Mouse (Mus musculus) kidney, postnatal 10 days (tissue): ENCODE measurements around the gene D930048N14Rik.
"Not testable (repeated sequence)": the region's sequence is repeated elsewhere in the genome, so short reads cannot be mapped to it uniquely, and the experiment has no call there.

Experiments
- DNase-seq: peaks from one replicate; pipeline ENCODE4 v3.0.0; 2021; ENCODE audit warnings: mixed read lengths

The D930048N14Rik gene

GRCm38 (mm10) chr11:51654891-51655290 is 4.1 kb downstream of the D930048N14Rik start:
- DNase-seq, result no peak

DNA sequence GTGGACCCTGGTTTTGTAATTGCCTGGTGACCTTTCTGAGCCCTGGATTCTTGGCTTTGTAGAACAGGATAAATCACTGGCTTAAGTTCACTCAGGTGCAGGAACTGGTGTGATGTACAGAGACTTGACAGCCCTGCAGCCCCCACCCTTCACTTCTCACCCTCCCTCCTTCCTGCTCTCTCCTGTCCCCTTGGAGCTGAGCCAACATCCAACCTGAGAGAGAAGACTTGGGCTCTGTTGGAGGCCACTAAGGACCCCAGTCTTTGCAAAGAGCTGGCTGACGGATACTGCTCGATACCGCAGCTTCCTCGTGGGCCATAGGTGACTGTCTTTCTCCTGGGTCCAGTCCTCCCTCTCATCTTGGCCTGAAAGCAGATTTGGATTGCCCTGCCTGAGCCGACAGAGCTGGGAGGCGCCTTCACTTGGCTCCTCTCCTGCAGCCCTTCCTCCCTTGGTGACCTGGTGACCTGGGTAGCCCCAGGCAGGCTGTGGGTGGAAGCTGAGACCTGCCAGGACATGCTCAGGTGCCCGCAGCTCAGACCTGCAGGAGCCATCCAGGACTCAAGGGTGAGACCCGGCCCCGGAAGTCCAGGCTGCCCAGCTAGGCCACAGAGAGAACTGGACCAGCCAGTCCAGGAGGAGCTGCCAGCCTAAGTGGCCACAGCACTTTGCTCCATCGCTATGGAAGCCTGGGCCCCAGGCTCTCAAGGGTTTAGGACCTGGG is 6.2 kb downstream of the D930048N14Rik start:
- peak; percentile 66 for DNase-seq

DNA sequence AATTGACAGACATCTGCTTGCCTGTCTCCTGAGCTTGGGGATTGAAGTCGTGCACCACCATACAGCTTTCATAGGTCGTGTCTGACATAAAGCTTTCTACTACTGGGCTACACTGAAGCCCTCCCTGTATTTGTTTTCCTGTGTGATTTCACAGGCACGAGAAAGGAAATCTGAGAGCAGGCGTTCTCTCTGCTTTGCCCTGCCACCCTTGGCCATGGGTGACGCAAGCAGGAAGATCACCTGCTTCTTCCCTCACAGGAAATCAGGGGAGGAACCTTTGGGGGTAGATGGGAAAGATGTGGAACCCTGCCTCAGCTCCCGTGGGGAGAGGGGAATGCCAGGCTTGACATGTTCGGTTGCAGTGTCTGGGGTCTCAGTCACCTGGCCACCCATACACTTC is 7.5 kb downstream of the D930048N14Rik start:
- DNase-seq, result peak; percentile 39

DNA sequence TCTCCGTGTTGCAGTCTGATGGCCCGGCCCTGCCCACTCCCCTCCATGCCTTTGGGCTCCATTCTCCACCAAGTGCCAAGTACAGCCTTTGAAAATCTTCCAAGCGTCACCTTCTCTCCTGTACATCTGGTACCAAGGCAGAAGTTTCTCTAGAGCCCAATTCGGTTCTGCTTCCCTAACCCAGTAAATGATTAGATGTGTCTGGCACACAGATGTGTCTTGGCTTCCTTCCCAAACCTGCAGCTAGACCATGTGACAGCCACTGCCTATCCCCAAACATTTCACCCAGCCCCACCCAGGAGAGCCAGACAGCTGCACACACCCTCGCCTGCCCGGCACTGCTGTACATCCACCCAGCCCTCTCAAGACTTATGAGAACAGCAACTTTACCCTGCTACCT is 8.0 kb downstream of the D930048N14Rik start:
- peak; percentile 73 for DNase-seq

- no peak for DNase-seq
These were observed 11.2 kb downstream of the D930048N14Rik start for GRCm38 (mm10) chr11:51661867-51662365.

DNA sequence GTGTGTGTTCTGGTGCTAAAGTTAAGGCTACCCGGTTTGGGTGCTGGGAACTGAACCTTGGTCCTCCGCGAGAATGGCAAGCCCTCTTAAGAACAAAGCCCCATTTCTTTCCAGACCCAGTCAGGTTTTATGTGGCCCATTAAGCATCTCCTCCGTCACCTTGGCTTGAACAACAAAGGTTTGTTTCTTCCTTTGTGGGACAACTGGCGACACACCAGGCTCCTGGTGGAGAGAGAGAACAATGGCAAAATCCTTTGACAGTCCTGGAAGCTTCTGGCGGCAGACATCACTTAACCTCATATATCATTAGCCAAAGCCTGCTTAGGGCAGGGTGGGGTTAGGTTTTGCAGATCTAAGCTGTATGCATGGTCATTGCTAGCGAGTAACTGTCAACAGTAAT is 11.9 kb downstream of the D930048N14Rik start:
- DNase-seq, result no peak

DNA sequence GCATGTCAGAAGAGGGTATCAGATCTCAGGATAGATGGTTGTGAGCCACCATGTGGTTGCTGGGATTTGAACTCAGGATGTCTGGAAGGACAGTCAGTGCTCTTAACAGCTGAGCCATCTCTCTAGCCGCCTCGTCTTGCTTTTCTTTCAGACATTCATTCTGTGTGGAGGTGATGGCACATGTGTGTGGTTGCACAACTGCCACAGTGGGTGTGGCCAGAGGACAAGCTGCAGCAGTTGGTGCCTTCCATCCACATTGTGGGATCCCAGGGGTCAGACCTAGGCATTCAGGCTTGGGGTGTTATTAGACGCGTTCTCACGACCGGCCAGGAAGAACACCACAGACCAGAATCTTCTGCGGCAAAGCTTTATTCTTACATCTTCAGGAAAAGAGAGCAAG is 14.0 kb downstream of the D930048N14Rik start:
- not testable (repeated sequence) for DNase-seq

DNA sequence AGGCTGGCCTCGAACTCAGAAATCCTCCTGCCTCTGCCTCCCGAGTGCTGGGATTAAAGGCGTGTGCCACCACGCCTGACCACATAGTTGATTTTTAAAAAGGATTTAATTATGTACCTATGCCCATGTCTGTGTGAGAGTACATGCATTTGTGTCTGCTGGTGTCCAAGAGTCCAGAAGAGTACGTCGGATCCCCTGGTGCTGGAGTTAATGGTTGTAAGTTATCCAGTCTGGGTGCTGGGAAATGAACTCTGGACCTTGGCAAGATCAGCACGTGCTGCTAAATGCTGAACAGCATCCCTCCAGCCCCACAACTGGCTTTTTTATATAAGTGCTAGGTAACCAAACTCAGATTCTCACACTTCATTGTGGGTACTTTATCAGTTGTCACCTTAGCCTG is 20.1 kb downstream of the D930048N14Rik start:
- no peak for DNase-seq

DNA sequence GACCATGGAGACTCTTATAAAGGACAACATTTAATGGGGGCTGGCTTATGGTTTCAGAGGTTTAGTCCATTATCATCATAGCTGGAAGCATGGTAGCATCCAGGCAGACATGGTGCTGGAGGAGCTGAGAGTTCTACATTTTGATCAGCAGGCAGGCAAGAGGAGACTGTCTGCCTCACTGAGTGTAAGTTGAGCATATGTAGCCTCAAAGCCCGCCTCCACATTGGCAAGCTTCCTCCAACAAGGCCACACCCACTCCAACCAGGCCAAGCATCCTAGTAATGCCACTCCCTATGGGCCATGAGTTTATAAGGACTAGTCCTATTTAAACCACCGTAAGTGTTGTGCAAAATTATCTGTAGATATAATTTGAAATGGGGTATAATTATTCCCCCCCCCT is 20.6 kb downstream of the D930048N14Rik start:
- DNase-seq, result no peak

DNA sequence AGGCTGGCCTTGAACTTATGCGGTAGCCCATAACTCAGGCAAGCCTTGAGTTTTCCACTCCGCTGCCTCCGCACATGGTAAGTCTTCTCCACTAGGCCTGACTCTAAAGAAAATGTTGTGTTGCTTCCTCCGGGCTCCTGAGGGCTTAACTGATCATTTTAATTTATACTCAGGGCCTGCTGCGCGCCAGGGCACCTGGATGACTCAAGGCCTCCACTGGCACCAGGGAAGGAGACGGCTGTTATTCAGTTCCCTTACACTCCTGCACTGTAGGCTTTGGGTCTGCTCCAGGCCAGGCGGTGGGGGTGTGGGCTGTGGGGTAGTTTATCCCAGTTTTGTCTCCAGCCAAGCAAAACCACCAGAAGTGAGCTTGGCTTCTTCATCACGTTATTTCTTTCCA is 22.5 kb downstream of the D930048N14Rik start:
- DNase-seq, result peak; percentile 50

DNA sequence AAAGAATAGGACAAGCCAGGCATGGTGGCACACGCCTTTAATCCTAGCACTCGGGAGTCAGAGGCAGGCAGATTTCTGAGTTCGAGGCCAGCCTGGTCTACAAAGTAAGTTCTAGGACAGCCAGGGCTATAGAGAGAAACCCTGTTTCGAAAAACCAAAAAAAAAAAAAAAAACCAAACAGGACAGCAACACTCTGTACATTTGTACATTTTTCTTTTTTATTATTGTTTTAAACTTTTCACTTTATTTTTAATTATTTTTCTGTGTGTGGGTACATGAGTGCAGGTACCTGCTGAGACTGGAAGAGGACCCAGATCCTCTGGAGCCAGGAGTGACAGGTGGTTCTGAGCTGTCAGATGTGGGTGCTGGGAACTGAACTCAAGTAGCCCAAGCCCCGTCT is 24.6 kb downstream of the D930048N14Rik start:
- DNase-seq, result no peak

GRCm38 (mm10) chr11:51677737-51678418 is 27.1 kb downstream of the D930048N14Rik start:
- DNase-seq, result no peak

DNA sequence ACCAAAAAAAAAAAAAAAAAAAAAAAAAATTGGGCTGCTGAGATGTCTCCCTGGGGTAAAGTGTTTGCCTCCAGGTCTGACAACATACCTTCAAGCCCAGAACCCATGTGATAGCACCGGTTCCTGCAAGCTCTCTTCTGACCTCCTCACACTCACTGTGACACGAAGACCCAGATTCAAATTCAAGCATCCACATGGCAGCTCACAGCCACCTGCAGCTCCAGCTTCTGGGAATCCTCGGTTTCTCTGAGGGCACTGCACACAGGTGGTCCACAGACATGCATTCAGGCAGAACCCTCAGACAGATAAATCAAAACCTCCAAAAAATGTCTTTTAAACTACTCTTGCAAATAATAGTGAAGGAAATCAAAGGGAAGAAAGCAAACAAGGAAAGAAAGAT is 28.7 kb downstream of the D930048N14Rik start:
- DNase-seq, result no peak

DNA sequence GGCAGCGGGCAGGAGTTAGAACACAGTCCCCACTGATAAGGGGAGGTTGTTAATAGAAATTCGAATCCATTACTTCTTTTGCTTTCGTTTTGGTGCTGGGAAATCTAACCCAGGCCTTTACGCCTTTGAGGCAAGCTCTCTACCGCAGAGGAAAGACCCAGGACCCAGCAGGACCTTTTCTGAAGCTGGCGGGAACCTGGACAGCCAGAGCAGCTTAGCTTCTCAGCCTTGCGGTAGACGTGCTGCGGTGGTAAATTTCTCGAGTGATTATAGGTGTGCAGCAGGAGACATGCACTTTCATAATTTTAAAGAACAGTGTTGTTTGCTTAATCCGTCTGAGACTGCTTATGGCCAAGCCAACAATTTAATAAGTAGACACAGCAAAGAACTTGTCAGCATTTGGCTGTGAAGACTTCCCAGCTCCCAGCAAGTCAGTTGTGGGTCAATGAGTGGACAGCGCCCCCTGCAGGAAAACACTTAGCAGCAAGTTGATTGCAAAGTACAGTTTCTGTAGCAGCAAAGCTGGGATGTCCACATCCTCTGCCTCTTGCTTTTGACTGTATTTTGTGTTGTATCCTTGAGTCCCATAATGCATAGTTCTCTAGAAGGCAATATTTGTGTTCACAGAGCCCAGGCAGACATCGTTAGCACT is 30.7 kb downstream of the D930048N14Rik start:
- DNase-seq, result peak; percentile 95

- no peak for DNase-seq
These were observed 31.2 kb downstream of the D930048N14Rik start for GRCm38 (mm10) chr11:51681976-51682374.

DNA sequence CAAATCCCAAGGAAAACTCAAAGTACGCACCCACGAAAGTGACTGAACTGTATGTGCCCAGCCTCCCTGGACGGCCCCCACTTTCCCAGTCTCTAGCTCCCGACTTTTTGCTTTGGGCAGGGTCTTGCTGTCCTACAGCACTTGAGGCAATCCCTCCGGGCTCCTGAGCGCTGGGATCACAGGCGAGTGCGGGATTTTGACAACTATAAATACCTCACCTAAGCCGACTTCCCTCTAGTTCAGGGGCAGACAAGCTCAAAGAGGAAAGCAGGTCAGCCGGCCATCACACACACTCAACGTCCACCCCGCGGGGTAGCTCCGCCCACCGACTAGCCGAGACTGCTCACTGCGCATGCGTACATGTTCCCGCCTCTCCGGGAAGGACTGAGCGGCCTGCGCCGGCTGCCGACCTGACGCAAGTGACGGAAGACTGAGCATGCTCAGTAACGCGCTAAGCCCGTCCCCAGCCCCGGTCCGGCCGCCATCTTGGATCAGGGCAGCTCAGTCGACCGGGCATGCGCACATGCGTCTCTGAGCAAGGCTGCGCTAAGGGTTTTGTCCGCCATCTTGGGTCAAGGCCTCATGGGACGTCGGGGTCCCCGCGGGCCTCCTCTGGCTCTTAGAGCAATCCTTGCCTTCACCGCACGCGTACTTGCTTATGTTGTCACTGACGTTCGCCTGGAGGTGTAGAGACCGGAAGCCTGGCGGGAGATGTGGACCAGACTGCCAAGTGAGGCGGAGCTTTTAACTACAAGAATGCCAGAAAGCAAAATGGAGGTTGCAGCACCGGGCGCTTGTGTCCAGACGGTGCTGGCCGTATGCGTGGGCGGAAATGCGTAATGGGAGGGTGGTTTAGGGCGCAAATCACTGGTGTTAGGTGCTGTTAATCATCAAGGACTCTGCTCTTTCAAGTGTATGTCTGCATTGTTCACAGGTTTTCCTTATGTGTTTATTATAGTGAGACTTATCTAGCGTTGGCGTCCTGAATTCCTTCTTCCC is 37.9 kb downstream of the D930048N14Rik start, which contains the start of gene 0610009B22Rik:
Gene 0610009B22Rik, minus strand, starts transcription at position 545 of the 999 bp plus-strand sequence.
- peak; percentile 100 for DNase-seq

DNA sequence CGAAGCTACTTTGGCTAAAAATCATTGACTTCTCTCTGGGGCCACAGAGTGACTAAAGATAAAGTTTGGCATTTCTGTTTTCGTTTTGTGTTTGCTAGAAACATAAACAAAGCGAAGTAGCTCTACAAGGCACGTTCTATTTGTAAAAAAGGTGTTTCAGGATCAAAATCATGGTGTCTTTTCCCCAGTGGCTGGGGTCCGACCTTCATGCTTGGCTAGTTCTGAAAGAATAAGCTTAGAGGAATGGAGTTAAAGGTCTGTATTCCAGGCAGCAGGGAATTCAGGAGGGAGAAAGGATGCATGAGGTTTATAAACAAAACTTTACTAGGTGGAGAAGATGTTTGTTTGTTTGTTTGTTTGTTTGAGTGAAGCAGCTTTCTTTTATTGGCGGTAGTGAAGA is 38.6 kb downstream of the D930048N14Rik start:
- no peak for DNase-seq

DNA sequence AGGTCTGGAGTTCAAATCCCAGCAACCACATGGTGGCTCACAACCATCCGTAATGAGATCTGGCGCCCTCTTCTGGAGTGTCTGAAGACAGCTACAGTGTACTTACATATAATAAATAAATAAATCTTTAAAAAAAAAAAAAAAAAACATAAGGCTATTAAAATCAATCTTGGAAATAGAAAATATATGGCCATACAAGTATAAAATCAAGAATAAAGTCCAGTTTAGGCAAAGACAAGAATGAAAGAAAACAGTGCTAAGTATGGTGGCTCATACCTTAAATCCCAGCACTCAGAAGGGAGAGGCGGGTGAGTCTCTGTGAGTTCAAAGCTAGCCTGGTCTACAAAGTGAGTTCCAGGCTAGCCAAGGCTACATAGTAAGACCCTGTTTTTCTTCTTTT is 39.8 kb downstream of the D930048N14Rik start:
- not testable (repeated sequence) for DNase-seq

DNA sequence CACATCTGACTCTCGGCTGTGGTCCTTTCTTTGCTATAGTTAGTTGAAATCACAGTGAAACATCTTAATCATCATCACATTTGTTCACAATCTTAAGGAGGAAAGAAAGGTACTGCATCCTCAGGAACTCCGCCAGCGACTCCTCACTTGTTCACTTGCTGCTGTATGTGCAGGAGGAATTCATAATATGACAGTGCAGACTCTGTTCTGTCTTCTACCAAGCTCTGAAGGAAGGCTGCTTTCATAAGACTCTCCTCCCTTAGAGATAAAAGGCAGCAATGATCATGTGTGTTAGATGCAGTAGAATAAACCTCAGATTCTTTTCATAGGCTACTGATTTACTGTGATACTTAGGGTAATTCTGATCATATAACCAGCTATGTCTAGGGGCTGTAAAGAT is 44.2 kb downstream of the D930048N14Rik start:
- DNase-seq, result no peak

DNA sequence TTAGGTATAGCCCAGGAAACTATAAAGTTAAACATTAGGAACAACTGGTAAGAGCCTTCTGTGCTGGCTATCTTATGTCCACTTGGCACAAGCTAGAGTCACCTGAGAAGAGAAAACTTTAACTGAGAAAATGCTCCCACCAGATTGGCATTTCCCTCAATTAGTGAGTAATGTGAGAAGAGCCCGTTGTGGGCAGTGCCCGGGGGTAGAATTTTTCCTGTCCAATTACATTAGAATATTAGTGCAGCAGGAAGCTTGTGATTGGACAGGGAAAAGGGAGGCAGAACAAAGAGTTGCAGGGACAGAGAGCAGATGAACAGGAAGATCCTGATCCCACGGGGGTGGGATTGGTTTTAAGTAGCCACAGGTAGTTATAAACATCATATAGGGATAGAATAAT is 52.1 kb downstream of the D930048N14Rik start:
- no peak for DNase-seq

DNA sequence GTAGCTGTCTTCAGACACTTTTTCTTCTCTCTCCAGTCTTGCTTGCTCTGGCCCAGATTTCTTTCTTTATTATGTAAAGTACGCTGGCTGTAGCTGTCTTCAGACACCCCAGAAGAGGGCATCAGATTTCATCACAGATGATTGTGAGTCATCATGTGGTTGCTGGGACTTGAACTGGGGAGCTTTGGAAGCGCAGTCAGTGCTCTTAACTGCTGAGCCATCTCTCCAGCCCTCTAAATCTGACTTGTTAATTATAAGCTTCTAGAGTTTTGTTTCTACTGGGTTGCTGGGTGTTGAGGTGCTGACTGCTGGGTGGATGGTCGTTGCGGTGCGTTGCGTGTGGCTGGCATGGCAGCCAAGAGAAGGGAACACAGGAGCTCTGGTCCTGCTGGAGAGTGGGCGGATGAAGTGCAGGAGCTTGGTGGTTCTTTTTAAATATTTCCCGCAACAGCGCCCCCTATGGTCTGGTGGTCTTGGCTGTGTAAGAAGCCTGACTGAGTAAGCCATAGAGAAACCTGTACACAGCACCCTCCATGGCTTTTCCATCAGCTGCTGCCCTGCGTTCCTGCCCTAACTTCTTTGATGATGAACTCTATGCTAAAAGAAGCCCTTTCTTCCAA is 52.7 kb downstream of the D930048N14Rik start:
- peak; percentile 34 for DNase-seq

DNA sequence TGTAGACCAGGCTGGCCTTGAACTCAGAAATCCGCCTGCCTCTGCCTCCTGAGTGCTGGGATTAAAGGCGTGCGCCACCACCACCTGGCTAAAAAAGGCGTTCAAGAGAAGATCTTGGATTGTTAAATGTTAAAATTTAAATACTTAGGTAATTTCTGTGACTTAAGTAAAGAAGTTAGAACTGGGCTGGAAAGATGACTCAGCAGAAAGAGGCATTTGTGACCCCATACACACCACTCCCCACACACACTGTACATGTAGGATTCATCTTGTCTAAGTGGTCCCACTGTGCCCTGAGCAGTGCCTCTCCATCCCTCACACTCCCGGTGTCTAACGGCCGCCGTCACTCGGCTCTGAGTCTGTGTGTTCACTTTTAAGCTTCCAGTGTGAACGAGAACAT is 55.7 kb downstream of the D930048N14Rik start:
- no peak for DNase-seq
